Mouse (Mus musculus) embryonic facial prominence, embryonic 13.5 days (tissue): Measurements from ENCODE around the gene Snx7. TPM values are rescaled to one million over a fixed set of nuclear protein-coding genes. Genes with fewer than 3 reads are reported as not detected.

Source experiments
- ATAC-seq: fragments of 200-750 bp; cut with Nextera tagmentation; 2 replicates; pipeline ENCODE4 v1.8.0; 2017; ENCODE audit warnings: low read depth; ENCODE audit not compliant: insufficient number of reproducible peaks, insufficient read depth, low FRiP score, low TSS enrichment
- H3K27ac ChIP-seq: fragments of 300-500 bp; sonication (generic); 2 replicates; pipeline ENCODE4 v1.5.1; 2015; ENCODE audit warnings: moderate library complexity, mild to moderate bottlenecking, inconsistent platforms
- H3K27me3 ChIP-seq: fragments of 300-500 bp; sonication (generic); 2 replicates; pipeline ENCODE4 v1.6.1; 2015; ENCODE audit warnings: mild to moderate bottlenecking, inconsistent platforms
- H3K36me3 ChIP-seq: fragments of 300-500 bp; sonication (generic); 2 replicates; pipeline ENCODE4 v1.6.1; 2015; ENCODE audit warnings: mild to moderate bottlenecking, inconsistent platforms
- H3K4me1 ChIP-seq: fragments of 300-500 bp; sonication (generic); 2 replicates; pipeline ENCODE4 v1.6.1; 2015; ENCODE audit warnings: inconsistent platforms
- H3K4me2 ChIP-seq: fragments of 300-500 bp; sonication (generic); 2 replicates; pipeline ENCODE4 v1.6.1; 2015; ENCODE audit warnings: moderate library complexity, mild to moderate bottlenecking, inconsistent platforms
- H3K4me3 ChIP-seq: fragments of 300-500 bp; sonication (generic); 2 replicates; pipeline ENCODE4 v1.5.1; 2015; ENCODE audit warnings: mild to moderate bottlenecking, inconsistent platforms
- H3K9ac ChIP-seq: fragments of 300-500 bp; sonication (generic); 2 replicates; pipeline ENCODE4 v1.6.1; 2015; ENCODE audit warnings: mild to moderate bottlenecking, inconsistent platforms
- H3K9me3 ChIP-seq: fragments of 300-500 bp; sonication (generic); 2 replicates; pipeline ENCODE4 v1.6.1; 2016; ENCODE audit warnings: inconsistent platforms
- WGBS: fragments of 180-500 bp; shearing (Covaris S2); methylation state at CpG from one replicate; pipeline ENCODE4 v1.1.7; 2015; ENCODE audit warnings: mixed read lengths; 5-methylcytosine and 5-hydroxymethylcytosine counted together
- polyA plus RNA-seq: library from polyadenylated mRNA; unstranded; fragments of >200 nt; fragmentation: Nextera tagmentation; extraction: Ambion mirVana; gene quantifications from 2 replicates; pipeline ENCODE4 v1.2.1, GENCODE M21; 2015

Snx7 gene
- polyA plus RNA-seq, 1 experiment from 2014 or later: 24.0 TPM

GRCm38 (mm10) chr3:117858996-117859395 lies 9.7 kb downstream of the Snx7 start:
- Histone ChIP-seq H3K36me3 (peaks cover 4% of the 10 kb centered on the region; the same call in 1 of the 2 replicates), H3K27ac (no peak overlapping the region), H3K4me2 (no peak overlapping the region), H3K27me3 (no peaks in the 10 kb centered on the region), H3K9ac (no peak overlapping the region), H3K4me3 (no peak overlapping the region), H3K9me3 (no peaks in the 10 kb centered on the region), H3K4me1 (no peaks in the 10 kb centered on the region)
- 92% methylated on average over 3 of the region's 3 CpGs for WGBS
- ATAC-seq: no peak

GRCm38 (mm10) chr3:117853729-117854128 lies 15.0 kb downstream of the Snx7 start:
- Histone ChIP-seq H3K4me3 (no peak overlapping the region), H3K9me3 (no peaks in the 10 kb centered on the region), H3K4me1 (no peaks in the 10 kb centered on the region; the same call in 1 of the 2 replicates), H3K27ac (no peak overlapping the region), H3K36me3 (no peaks in the 10 kb centered on the region), H3K9ac (no peak overlapping the region), H3K4me2 (no peak overlapping the region), H3K27me3 (no peaks in the 10 kb centered on the region)
- WGBS: 58% methylated on average over 3 of the region's 3 CpGs
- no peak for ATAC-seq

GRCm38 (mm10) chr3:117852054-117852361 lies 16.7 kb downstream of the Snx7 start:
- H3K9ac ChIP-seq: no peak overlapping the region
- WGBS: 70% methylated on average over 3 of the region's 3 CpGs
- no peak for ATAC-seq

DNA sequence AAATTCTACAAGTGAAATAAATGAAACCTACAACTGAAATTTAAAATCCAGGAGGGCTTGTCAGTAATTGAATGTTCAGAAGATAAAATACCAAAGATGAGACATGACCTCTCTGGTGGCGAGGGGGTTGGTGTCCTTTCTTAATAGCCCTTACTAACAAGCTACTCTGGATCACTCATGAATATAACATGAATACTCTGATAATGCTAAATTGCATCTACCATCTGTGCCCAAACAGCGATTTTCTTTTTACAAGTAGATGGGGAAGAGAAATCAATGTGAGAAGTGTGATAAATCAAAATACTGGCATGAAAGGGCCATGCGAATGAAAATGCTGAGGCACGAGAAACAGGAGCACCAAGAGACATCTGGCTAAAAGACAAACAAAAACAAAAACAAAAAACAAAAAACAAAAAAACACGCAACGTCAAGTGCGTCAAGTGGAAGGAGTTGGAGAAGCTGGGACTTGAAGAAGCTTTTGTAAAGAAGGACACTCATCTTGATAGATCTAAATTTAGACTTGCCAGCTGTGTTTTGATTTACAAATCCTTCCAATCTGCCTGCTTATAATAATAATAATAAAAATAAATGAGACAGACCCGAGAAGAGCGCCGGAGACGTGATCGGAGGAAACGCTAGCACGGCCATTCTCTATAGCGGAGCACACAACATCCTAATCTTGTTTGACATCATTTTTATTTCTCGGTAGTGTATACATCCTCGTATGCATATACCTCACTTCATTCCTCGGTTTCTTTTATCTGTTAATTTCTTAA lies 17.3 kb downstream of the Snx7 start:
- Histone ChIP-seq H3K27me3 (no peaks in the 10 kb centered on the region), H3K9ac (no peak overlapping the region), H3K4me2 (no peak overlapping the region), H3K9me3 (no peaks in the 10 kb centered on the region), H3K4me3 (no peak overlapping the region), H3K4me1 (no peaks in the 10 kb centered on the region; the same call in 1 of the 2 replicates), H3K27ac (no peak overlapping the region), H3K36me3 (no peaks in the 10 kb centered on the region)
- ATAC-seq: no peak
- 91% methylated on average over 18 of the region's 18 CpGs for WGBS

More at GRCm38 (mm10) chr3:117852054-117852361, 16.7 kb downstream of the Snx7 start:
- Histone ChIP-seq H3K27ac (no peak overlapping the region), H3K9me3 (no peaks in the 10 kb centered on the region), H3K36me3 (no peaks in the 10 kb centered on the region), H3K4me1 (no peaks in the 10 kb centered on the region; the same call in 1 of the 2 replicates), H3K27me3 (no peaks in the 10 kb centered on the region), H3K4me2 (no peak overlapping the region), H3K4me3 (no peak overlapping the region)

DNA sequence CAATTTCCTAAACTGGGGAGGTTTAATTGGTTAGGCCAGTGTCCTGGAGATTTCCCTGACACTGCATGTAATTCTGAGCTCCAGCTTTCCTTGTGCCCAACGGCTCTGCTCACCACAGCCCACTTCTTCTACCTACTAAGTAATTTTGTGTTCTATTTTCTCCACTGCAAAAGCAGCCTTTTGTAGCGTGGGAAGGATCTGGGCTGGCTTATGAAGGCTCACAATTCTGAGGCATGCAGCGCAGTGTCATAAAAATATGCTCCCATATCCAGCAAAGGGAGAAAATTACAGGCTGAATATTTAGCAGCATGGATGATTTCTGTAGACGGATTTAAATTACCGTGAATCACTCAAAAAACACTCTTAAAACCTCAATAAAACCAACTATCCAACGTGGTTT lies 19.9 kb downstream of the Snx7 start:
- Histone ChIP-seq H3K27me3 (no peaks in the 10 kb centered on the region), H3K4me2 (no peak overlapping the region), H3K4me3 (no peak overlapping the region), H3K36me3 (0 out of 2 replicates have a peak, but pooled peaks cover 6% of the 10 kb centered on the region), H3K9me3 (no peaks in the 10 kb centered on the region), H3K9ac (no peak overlapping the region), H3K27ac (no peak overlapping the region), H3K4me1 (no peaks in the 10 kb centered on the region; the same call in 1 of the 2 replicates)
- no peak for ATAC-seq
- 51% methylated on average over 6 of the region's 6 CpGs for WGBS

DNA sequence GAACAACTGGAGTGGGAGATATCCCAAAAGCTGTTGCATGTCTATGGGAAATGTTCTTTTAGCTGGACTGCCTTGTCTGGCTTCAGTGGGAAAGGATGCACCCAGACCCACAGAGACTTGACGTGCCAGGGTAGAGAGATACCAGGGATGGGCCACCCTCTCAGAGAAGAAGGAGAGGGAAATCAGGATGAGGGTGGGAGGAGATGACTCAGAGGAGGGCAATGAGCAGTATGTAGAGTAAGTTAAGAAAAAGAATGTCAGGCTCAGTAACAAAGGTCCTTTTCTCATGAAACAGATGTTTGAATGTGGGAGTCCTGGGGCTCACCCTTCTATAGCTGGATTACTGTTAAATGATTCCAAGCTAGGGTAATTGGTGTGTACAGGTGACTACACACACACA lies 26.1 kb downstream of the Snx7 start:
- ATAC-seq: no peak
- no peaks in the 10 kb centered on the region for H3K9me3 ChIP-seq
- no peak overlapping the region for H3K9ac ChIP-seq
- no peak overlapping the region for H3K27ac ChIP-seq
- H3K27me3 ChIP-seq: no peaks in the 10 kb centered on the region
- 95% methylated on average over 1 of the region's 1 CpGs for WGBS
- H3K4me3 ChIP-seq: no peak overlapping the region
- 0 out of 2 replicates have a peak, but pooled peaks cover 6% of the 10 kb centered on the region for H3K36me3 ChIP-seq
- H3K4me2 ChIP-seq: no peak overlapping the region
- no peaks in the 10 kb centered on the region for H3K4me1 ChIP-seq

GRCm38 (mm10) chr3:117839867-117840545 lies 28.7 kb downstream of the Snx7 start:
- no peaks in the 10 kb centered on the region for H3K9me3 ChIP-seq
- H3K9ac ChIP-seq: no peak overlapping the region
- H3K36me3 ChIP-seq: peaks cover 7% of the 10 kb centered on the region; the same call in 1 of the 2 replicates
- 67% methylated on average over 12 of the region's 12 CpGs for WGBS
- no peak overlapping the region for H3K4me2 ChIP-seq
- H3K27ac ChIP-seq: no peak overlapping the region
- H3K27me3 ChIP-seq: no peaks in the 10 kb centered on the region
- no peak overlapping the region for H3K4me3 ChIP-seq
- H3K4me1 ChIP-seq: no peaks in the 10 kb centered on the region
- no peak for ATAC-seq

DNA sequence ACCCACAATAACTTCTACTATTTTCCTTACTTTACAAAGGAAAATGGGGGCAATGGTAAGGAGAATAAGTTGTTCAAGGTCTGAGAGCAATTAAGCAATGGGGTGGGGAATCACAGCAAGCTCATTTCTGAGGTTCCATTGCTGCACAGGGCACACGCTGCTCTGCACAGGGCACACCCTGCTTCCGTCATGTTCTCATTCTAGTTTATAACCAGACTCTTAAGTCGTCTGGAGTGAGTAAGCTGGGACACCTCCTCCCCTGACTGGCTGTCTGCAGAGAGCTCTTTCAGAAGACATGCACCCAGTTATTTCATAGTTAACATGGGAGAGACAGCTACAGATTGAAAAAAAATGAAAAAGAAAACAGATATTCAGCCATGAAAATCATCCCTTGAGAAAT lies 30.7 kb downstream of the Snx7 start:
- H3K27me3 ChIP-seq: no peaks in the 10 kb centered on the region
- no peak overlapping the region for H3K27ac ChIP-seq
- H3K9me3 ChIP-seq: no peaks in the 10 kb centered on the region
- ATAC-seq: no peak
- H3K4me3 ChIP-seq: no peak overlapping the region
- H3K4me2 ChIP-seq: no peak overlapping the region
- H3K4me1 ChIP-seq: no peaks in the 10 kb centered on the region
- no peak overlapping the region for H3K9ac ChIP-seq
- 39% methylated on average over 3 of the region's 3 CpGs for WGBS
- H3K36me3 ChIP-seq: peaks cover 7% of the 10 kb centered on the region; the same call in 1 of the 2 replicates

- Histone ChIP-seq H3K4me1 (no peaks in the 10 kb centered on the region), H3K36me3 (0 out of 2 replicates have a peak, but pooled peaks cover 3% of the 10 kb centered on the region), H3K9me3 (no peaks in the 10 kb centered on the region), H3K27me3 (no peaks in the 10 kb centered on the region), H3K4me3 (no peak overlapping the region), H3K27ac (no peak overlapping the region), H3K9ac (no peak overlapping the region), H3K4me2 (no peak overlapping the region)
- WGBS: 80% methylated on average over 6 of the region's 6 CpGs
- ATAC-seq: no peak
Measured at GRCm38 (mm10) chr3:117826486-117827200, 42.1 kb downstream of the Snx7 start.

GRCm38 (mm10) chr3:117823218-117823617 lies 45.5 kb downstream of the Snx7 start:
- no peak overlapping the region for H3K9ac ChIP-seq
- H3K4me3 ChIP-seq: no peak overlapping the region
- no peak for ATAC-seq
- H3K4me2 ChIP-seq: no peak overlapping the region
- 0 out of 2 replicates have a peak, but pooled peaks cover 3% of the 10 kb centered on the region for H3K36me3 ChIP-seq
- H3K27me3 ChIP-seq: no peaks in the 10 kb centered on the region
- H3K9me3 ChIP-seq: no peaks in the 10 kb centered on the region
- no peak overlapping the region for H3K27ac ChIP-seq
- H3K4me1 ChIP-seq: no peaks in the 10 kb centered on the region
- 94% methylated on average over 3 of the region's 3 CpGs for WGBS

DNA sequence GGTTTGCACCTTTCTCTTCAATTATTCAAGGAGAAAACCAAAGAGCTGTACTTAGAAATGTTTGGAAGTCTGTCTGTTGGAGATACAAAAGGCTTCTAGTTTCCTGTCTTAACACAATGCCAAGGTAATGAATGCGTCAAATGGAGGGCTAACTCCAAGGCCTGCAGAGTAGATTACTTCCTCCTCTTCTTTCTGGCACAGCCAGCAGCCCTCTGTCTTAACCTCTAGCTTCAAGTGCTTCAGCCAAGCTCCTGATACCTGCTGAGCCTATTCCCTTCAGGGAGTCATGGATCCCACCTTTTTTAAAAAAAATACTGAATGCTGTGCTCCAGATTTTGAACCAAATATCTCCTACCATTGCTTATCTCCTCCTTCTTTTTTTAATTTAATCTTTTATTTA lies 51.1 kb downstream of the Snx7 start:
- Histone ChIP-seq H3K9me3 (no peaks in the 10 kb centered on the region), H3K4me3 (no peak overlapping the region), H3K4me2 (no peak overlapping the region), H3K36me3 (no peaks in the 10 kb centered on the region), H3K4me1 (no peaks in the 10 kb centered on the region), H3K27me3 (no peaks in the 10 kb centered on the region), H3K9ac (no peak overlapping the region), H3K27ac (no peak overlapping the region)
- WGBS: 82% methylated on average over 1 of the region's 1 CpGs
- ATAC-seq: no peak
